Mouse (Mus musculus) stomach, embryonic 16.5 days (tissue): Measurements from ENCODE around the gene Nup205. TPM values are rescaled to one million over a fixed set of nuclear protein-coding genes. Genes with fewer than 3 reads are reported as not detected.

Experiments
- ATAC-seq: fragments of 200-750 bp; cut with Nextera tagmentation; 2 replicates; pipeline ENCODE4 v1.8.0; 2017; ENCODE audit warnings: moderate number of reproducible peaks, moderate TSS enrichment; ENCODE audit not compliant: insufficient read depth, low FRiP score
- H3K27ac ChIP-seq: fragments of 300-500 bp; sonication (generic); 2 replicates; pipeline ENCODE4 v1.5.1; 2014; ENCODE audit warnings: low read length
- H3K27me3 ChIP-seq: fragments of 300-500 bp; sonication (generic); 2 replicates; pipeline ENCODE4 v1.6.1; 2014; ENCODE audit warnings: low read length, control low read depth, mixed read lengths; ENCODE audit not compliant: control insufficient read depth, insufficient read depth
- H3K36me3 ChIP-seq: fragments of 300-500 bp; sonication (generic); 2 replicates; pipeline ENCODE4 v1.6.1; 2014; ENCODE audit warnings: low read length; ENCODE audit not compliant: control insufficient read depth, insufficient read depth
- H3K4me1 ChIP-seq: fragments of 300-500 bp; sonication (generic); 2 replicates; pipeline ENCODE4 v1.6.1; 2014; ENCODE audit warnings: low read length, control low read depth, mixed read lengths; ENCODE audit not compliant: control insufficient read depth, insufficient read depth
- H3K4me2 ChIP-seq: fragments of 300-500 bp; sonication (generic); 2 replicates; pipeline ENCODE4 v1.6.1; 2014; ENCODE audit warnings: low read depth, low read length, mixed read lengths
- H3K4me3 ChIP-seq: fragments of 300-500 bp; sonication (generic); replicated peaks from 2 replicates; pipeline ENCODE4 v1.5.1; 2014; ENCODE audit warnings: mild to moderate bottlenecking, low read length
- H3K9ac ChIP-seq: fragments of 300-500 bp; sonication (generic); 2 replicates; pipeline ENCODE4 v1.6.1; 2014; ENCODE audit warnings: low read length
- H3K9me3 ChIP-seq: fragments of 300-500 bp; sonication (generic); replicated peaks from 2 replicates; pipeline ENCODE4 v1.6.1; 2016; ENCODE audit warnings: low read length, control low read depth; ENCODE audit not compliant: control insufficient read depth
- WGBS: fragments of 180-500 bp; shearing (Covaris S2); extraction: QIAGEN DNeasy Blood & Tissue Kit; methylation state at CpG from one replicate; pipeline ENCODE4 v1.1.7; 2014; 5-methylcytosine and 5-hydroxymethylcytosine counted together
- polyA plus RNA-seq: library from polyadenylated mRNA; unstranded; fragments of >200 nt; fragmentation: Nextera tagmentation; extraction: Ambion mirVana; gene quantifications from 2 replicates; pipeline ENCODE4 v1.2.1, GENCODE M21; 2015

Gene Nup205
- polyA plus RNA-seq, 1 experiment from 2014 or later, result 30.8 TPM

DNA sequence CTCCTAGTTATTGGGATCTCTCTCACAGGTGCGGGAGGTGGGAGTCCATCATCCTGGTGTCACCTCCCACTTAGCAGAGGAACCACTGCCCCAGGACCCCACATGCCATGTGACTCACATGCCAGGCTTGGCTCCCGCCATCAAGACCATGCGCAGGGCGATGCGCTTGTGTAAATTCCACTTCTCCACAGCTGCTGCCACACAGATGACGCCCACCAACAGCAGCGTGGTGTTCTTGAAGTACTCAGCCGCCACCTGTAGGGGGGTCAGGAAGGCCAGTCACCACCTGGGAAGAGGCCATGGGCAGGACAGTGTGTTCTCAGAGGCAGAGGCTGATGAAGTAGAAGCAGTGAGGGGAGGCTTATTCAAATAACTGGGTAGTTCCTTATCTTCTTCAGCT is 112.5 kb downstream of the Nup205 start:
- H3K9me3 ChIP-seq, result no peaks in the 10 kb centered on the region
- peaks cover 12% of the 10 kb centered on the region for H3K4me1 ChIP-seq
- WGBS, result 92% methylated on average over 8 of the region's 8 CpGs
- H3K4me3 ChIP-seq, result no peak overlapping the region
- H3K36me3 ChIP-seq, result no peaks in the 10 kb centered on the region
- no peaks in the 10 kb centered on the region for H3K27me3 ChIP-seq
- no peak overlapping the region for H3K4me2 ChIP-seq
- ATAC-seq, result no peak
- no peak overlapping the region for H3K9ac ChIP-seq
- no peak overlapping the region for H3K27ac ChIP-seq

DNA sequence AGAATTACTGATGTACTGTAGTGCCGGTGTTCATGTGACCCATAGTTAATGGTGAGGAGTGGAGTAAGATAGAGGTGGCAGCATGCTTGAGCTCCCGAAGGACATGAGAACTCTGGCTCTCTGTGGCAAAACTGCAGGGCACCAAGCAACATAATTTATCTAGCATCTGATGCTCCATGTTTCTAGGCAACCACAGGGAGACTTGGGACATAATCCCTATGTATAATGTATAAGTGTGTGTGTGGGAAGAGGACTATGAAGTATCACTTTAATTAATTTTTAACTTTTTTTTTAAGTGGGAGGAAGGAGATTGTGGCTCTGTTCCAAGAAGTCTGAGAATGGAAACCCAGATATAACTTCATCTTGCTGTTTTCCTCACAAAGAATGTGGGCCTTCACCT is 117.7 kb downstream of the Nup205 start:
- Histone ChIP-seq H3K4me3 (no peak overlapping the region), H3K9ac (no peak overlapping the region), H3K4me2 (no peak overlapping the region), H3K27ac (no peak overlapping the region), H3K36me3 (no peaks in the 10 kb centered on the region), H3K9me3 (no peaks in the 10 kb centered on the region), H3K27me3 (no peaks in the 10 kb centered on the region), H3K4me1 (0 out of 2 replicates have a peak, but pooled peaks cover 3% of the 10 kb centered on the region)
- ATAC-seq, result no peak
- 77% methylated on average over 2 of the region's 2 CpGs for WGBS

DNA sequence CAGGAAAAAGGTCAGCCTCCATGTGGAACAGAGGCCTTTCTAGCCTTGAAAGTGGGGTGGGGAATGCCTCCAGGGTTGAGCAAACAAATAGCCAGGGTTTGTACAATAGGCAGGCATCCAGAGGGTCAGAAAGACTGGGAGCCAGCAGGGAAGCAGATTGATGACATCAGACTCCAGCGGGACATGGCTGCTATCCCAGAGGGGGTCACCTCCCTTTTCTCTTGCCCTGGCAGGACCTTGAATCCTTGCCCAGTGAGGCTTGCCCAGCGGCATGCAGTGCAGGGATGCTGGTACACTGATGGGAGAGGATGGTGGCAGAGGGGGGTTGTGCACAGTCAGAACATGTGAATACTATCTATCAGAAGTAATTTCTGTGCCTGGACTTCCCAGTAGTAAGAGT is 119.8 kb downstream of the Nup205 start:
- Histone ChIP-seq H3K4me2 (no peak overlapping the region), H3K4me1 (0 out of 2 replicates have a peak, but pooled peaks cover 3% of the 10 kb centered on the region), H3K27me3 (no peaks in the 10 kb centered on the region), H3K9ac (no peak overlapping the region), H3K4me3 (no peak overlapping the region), H3K36me3 (no peaks in the 10 kb centered on the region), H3K9me3 (no peaks in the 10 kb centered on the region), H3K27ac (no peak overlapping the region)
- ATAC-seq, result no peak
- WGBS, result 33% methylated on average over 2 of the region's 2 CpGs

Other genes starting within 250 kb of the Nup205 start
- 4.3 and 5.1 TPM in 2 replicates for gene Slc23a4, start 189.0 kb upstream of the Nup205 start, polyA plus RNA-seq
- 20.9 and 21.6 TPM in 2 replicates for gene Cnot4, start 43.7 kb upstream of the Nup205 start, polyA plus RNA-seq
- 0.22 and 0.34 TPM in 2 replicates for gene Slc13a4, start 130.7 kb downstream of the Nup205 start, polyA plus RNA-seq
- gene Fam180a, start 148.7 kb downstream of the Nup205 start, polyA plus RNA-seq, result 1.8 and 1.9 TPM in 2 replicates